8 mouse cellular contexts compared by ENCODE assay signal in the genomic region with DNA sequence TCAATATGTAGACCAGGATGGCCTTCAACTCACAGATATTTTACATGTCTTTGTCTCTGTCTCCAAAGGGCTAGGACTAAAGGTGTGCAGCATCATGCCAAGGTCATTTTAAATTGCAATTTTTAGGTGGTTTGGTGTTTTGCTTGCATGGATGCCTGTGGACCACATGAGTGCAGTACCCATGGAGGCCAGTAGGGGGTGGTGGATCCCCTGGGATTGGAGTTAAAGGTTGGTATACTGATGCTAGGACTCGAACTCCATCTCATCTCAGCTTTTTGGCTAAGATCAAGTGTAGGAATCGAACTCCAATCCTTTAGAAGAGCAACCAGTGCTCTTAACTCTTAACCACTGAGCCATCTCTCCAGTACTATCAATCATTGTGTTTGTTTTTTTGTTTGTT. TPM values are rescaled to one million over a fixed set of nuclear protein-coding genes. Genes with fewer than 3 reads are reported as not detected.
DNase-seq lines count a peak whose midpoint lies in the region; ATAC-seq and TF ChIP-seq lines count a peak whose summit lies in the region.

No protein-coding gene starts in this region.

- no peaks in the 10 kb centered on the region for H3K9me3 ChIP-seq in liver, postnatal 0 days (ENCODE audit: low read length)
- no peaks in the 10 kb centered on the region for H3K9me3 ChIP-seq in stomach, postnatal 0 days (ENCODE audit: control insufficient read depth, low read length)

- 21% methylated on average over 2 of the region's 2 CpGs for WGBS in liver, postnatal 0 days (ENCODE audit: insufficient replicate concordance)
- WGBS in stomach, postnatal 0 days: 54% methylated on average over 2 of the region's 2 CpGs

- TF ChIP-seq CTCF in liver, postnatal 0 days (IDR thresholded peaks at IDR 0.05; ENCODE audit: low read depth): peak; percentile 90
- TF ChIP-seq CTCF in stomach, postnatal 0 days (IDR thresholded peaks at IDR 0.05; ENCODE audit: low read depth): peak; percentile 78

- H3K4me2 ChIP-seq in liver, postnatal 0 days (ENCODE audit: low read depth, low read length): no peak overlapping the region
- no peak overlapping the region for H3K4me2 ChIP-seq in stomach, postnatal 0 days (replicated peaks; ENCODE audit: low read depth)

- H3K27ac ChIP-seq in liver, postnatal 0 days (ENCODE audit: low read depth): no peak overlapping the region
- no peak overlapping the region for H3K27ac ChIP-seq in stomach, postnatal 0 days (replicated peaks)

- H3K27me3 ChIP-seq in liver, postnatal 0 days (ENCODE audit: insufficient read depth, low read length): no peaks in the 10 kb centered on the region
- H3K27me3 ChIP-seq in stomach, postnatal 0 days (ENCODE audit: control insufficient read depth, insufficient read depth, low read length): no peaks in the 10 kb centered on the region

- H3K4me1 ChIP-seq in liver, postnatal 0 days (ENCODE audit: insufficient read depth): no peaks in the 10 kb centered on the region
- H3K4me1 ChIP-seq in stomach, postnatal 0 days (replicated peaks; ENCODE audit: control insufficient read depth, insufficient read depth): no peaks in the 10 kb centered on the region

- H3K4me3 ChIP-seq in liver, postnatal 0 days (ENCODE audit: low read depth, low read length): no peak overlapping the region
- H3K4me3 ChIP-seq in stomach, postnatal 0 days (ENCODE audit: low read depth, low read length): no peak overlapping the region

- no peaks in the 10 kb centered on the region for H3K36me3 ChIP-seq in liver, postnatal 0 days (replicated peaks; ENCODE audit: insufficient read depth, low read length)
- no peaks in the 10 kb centered on the region for H3K36me3 ChIP-seq in stomach, postnatal 0 days (ENCODE audit: control insufficient read depth, insufficient read depth, low read length)

- no peak overlapping the region for H3K9ac ChIP-seq in liver, postnatal 0 days (replicated peaks)
- H3K9ac ChIP-seq in stomach, postnatal 0 days (ENCODE audit: low read length): no peak overlapping the region

- DNase-seq in cerebellum, adult 18-20 months: peak; percentile 25 to 55
- peak; percentile 38 to 41 for DNase-seq in lung, adult 18-20 months
- DNase-seq in lung, postnatal 25 days (ENCODE audit: low spot score): no peak
- DNase-seq in cerebellum, postnatal 36 days: peak; percentile 44 to 47
- DNase-seq in liver, postnatal 0 days: peak; percentile 76
- DNase-seq in stomach, postnatal 0 days (ENCODE audit: low spot score): peak; percentile 52
- DNase-seq in ovary, adult 18-20 months (ENCODE audit: low spot score): no peak

- TF ChIP-seq EP300 in liver, postnatal 0 days (IDR thresholded peaks at IDR 0.05; ENCODE audit: low read depth): no peak
- no peak for TF ChIP-seq EP300 in stomach, postnatal 0 days (optimal IDR thresholded peaks at IDR 0.05)

- ATAC-seq in cerebellum, adult (ENCODE audit: insufficient number of reproducible peaks, low FRiP score, low TSS enrichment): no peak
- no peak for ATAC-seq in liver, postnatal 0 days
- ATAC-seq in stomach, postnatal 0 days (ENCODE audit: low FRiP score, low TSS enrichment): no peak

RNA-seq across cellular contexts. Expression of gene Rai1, which starts 20.2 kb away (rescaled TPM):
- polyA plus RNA-seq in liver, postnatal 0 days (2015; fragmentation: Nextera tagmentation; extraction: Ambion mirVana): 3.8 and 4.4 TPM in 2 replicates
- 10.6 and 10.7 TPM in 2 replicates for polyA plus RNA-seq in stomach, postnatal 0 days (2015; fragmentation: Nextera tagmentation; extraction: Ambion mirVana)

RNA-seq across cellular contexts. Expression of gene Pemt, which starts 38.3 kb away (rescaled TPM):
- polyA plus RNA-seq in liver, postnatal 0 days (2015; fragmentation: Nextera tagmentation; extraction: Ambion mirVana): 589 and 592 TPM in 2 replicates
- 8.3 and 9.0 TPM in 2 replicates for polyA plus RNA-seq in stomach, postnatal 0 days (2015; fragmentation: Nextera tagmentation; extraction: Ambion mirVana)

Comparison
In these comparisons a context has a peak if more than half of its experiments do, and no peak if none do; other contexts are left out.
1. DNase-seq: peak in cerebellum, adult 18-20 months (2 of 2), lung, adult 18-20 months (2 of 2), cerebellum, postnatal 36 days (2 of 2), liver, postnatal 0 days (single experiment) and stomach, postnatal 0 days (single experiment); none in lung, postnatal 25 days (single experiment) and ovary, adult 18-20 months (single experiment).
2. RNA of gene Pemt, which starts 38.3 kb away (polyA plus RNA-seq): 589 to 592 TPM in liver, postnatal 0 days; 8.3 to 9.0 TPM in stomach, postnatal 0 days; every median in the first group is over 10 times any median in the second.